In genomic region chr6:97200437-97200836, GRCm38 (mm10) we compare ENCODE assay signal across 18 mouse cellular contexts. TPM values are rescaled to one million over a fixed set of nuclear protein-coding genes. Genes with fewer than 3 reads are reported as not detected.
"Had no signal": no experiment of that assay in that cellular context is flagged by ENCODE, and none has a peak within 500 bp of the region (broad histone marks: within the 10 kb centered on the region; RNA-seq: fewer than 3 reads in every experiment).

No protein-coding gene starts in this region.

- H3K4me3 ChIP-seq: limb, embryonic 12.5 days; liver, embryonic 13.5 days; megakaryocyte, embryonic 14.5 days; midbrain, embryonic 12.5 days had no signal

- H3K27me3 ChIP-seq: limb, embryonic 12.5 days; liver, embryonic 13.5 days; megakaryocyte, embryonic 14.5 days; midbrain, embryonic 12.5 days had no signal

- DNase-seq: kidney, adult 8-10 months; kidney, postnatal 4 days; liver; liver, embryonic 13.5 days; lung, adult 2 months; lung, postnatal 10 days; right cerebral cortex, postnatal 14 days; thymus, adult 2 months; thymus, postnatal 25 days had no signal

- H3K4me2 ChIP-seq: limb, embryonic 12.5 days; liver, embryonic 13.5 days; midbrain, embryonic 12.5 days had no signal

- ATAC-seq: intestine, postnatal 0 days; midbrain, embryonic 16.5 days had no signal

- H3K9ac ChIP-seq: limb, embryonic 12.5 days; liver, embryonic 13.5 days; midbrain, embryonic 12.5 days had no signal

- H3K27ac ChIP-seq: limb, embryonic 12.5 days; liver, embryonic 13.5 days; macrophage; midbrain, embryonic 12.5 days had no signal

- H3K9me3 ChIP-seq: limb, embryonic 12.5 days; liver, embryonic 13.5 days; megakaryocyte, embryonic 14.5 days; midbrain, embryonic 12.5 days had no signal

RNA-seq across cellular contexts. Expression of gene Lmod3, which starts 52.1 kb away (rescaled TPM):
- total RNA-seq: layer of hippocampus, postnatal 14 days; left cerebral cortex, postnatal 25 days had no signal
- polyA plus RNA-seq: macrophage; midbrain, embryonic 12.5 days; midbrain, embryonic 16.5 days; small intestine, adult 2 months had no signal
